Mouse (Mus musculus): ENCODE measurements around the gene Vwa3b.
"Not testable (repeated sequence)": the region's sequence is repeated elsewhere in the genome, so short reads cannot be mapped to it uniquely, and the experiment has no call there.

The Vwa3b gene

DNA sequence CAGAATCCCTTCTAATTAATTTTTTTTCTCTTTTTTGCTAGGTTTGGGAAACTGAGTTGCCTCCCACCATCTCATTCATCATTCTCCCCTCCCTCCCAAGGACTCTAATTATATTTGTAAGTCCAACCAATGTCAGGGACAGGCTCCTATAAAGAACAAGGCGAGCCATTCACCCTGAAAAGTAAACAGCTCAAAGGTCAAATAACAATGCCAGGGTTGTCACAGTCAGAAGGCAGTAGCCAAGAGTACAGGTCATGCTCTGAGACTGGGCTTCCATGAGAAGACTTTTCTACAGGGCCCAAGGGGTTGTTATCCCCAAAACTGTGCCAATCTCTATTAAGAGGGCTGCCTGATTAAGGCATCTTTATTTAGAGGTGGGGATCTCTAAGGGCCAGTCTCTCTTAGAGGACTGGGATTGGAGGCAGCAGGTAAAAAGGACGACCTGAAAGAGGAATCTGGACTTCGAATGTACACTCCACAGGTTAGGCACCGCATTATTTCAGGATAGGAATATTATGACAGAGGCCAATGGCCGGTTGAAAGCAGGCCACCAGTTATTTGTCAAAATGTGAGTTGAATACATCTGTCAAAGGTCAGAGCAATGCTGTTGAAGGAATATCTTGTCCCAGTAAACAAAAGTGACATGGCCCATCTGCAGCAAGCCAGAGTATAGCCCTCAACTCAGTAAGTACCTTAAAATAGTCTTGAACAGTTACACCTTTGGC, at the start of gene Vwa3b:
TSS of gene Vwa3b (plus strand) at position 635 of the 725 bp plus-strand sequence.
- no peak for DNase-seq (ENCODE audit: low spot score)

DNA sequence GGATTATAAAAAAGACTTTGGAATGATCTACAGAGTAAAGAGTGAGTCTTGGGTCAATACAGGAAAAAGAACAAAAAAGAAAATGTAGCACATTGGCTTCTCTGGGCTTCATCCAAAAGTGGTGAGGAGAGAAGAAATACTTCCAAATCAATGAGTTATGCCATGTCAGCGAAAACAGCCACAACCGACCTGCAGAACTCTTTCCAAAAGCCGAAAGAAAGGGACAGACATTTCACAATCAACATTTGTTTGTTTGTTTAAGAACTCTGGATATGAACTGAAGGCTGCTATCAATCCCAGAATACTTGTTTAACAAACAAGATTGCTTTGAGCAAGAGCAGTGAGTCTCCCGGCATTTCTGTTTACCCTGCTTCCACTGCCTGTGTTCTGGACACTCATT, 49.6 kb upstream of the Vwa3b start:
- DNase-seq (ENCODE audit: low spot score) = no peak

DNA sequence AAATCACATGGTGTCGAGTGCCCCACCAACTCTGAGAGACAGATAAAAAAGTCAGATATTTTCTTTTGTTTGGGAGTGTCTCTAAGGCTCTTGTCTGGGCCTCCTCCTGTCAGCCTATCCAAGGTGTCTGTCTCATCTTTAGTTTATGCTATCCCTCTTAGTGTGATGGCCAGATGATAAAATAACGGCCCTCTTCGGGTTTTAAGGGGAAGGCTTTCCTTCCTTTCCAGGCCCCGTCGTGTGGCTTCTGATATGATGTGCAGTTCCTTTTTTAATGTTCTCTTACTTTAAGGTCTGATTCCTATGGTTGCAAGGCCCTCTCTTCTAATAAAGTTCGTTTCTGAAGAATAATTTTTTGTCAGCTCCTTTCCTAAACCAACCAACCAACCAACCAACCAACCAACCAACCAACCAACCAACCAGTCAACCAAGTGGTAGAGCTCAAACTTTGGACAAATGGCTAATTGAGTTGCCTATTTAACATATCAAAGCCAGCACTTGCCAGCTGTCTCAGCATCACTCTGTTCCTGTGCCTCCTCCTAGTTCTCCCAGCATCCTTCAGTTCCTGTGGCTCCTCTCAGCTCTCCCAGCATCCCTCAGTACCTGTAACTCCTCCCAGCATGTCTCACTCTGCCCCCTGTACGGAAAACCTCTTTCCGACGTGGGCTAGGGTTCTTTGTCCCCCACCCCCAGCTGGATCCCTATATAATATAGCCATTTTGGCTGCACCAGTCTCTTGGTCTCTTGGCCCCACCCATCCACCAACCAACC, 44.0 kb upstream of the Vwa3b start:
- DNase-seq (ENCODE audit: low spot score) = no peak

DNA sequence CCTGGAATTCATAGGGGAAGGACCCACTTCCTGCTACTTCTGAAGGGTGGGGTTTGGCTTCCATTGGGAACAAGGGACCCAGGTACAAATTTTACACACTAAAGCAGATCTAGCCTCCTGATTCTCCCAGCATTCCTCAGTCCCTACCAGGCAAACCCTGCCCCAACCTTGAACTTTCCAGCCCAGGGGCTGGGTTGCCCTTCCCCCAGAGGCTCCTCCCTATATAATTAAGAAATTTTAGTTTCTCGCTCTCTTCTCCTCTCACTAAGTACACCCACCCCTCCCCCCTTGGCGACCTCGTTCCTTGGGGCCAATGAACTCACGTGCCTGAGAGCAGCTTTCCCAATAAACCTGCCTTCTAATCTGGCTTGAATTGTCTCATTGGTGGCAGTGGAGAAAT, 42.6 kb upstream of the Vwa3b start:
- no peak for DNase-seq (ENCODE audit: low spot score)

DNA sequence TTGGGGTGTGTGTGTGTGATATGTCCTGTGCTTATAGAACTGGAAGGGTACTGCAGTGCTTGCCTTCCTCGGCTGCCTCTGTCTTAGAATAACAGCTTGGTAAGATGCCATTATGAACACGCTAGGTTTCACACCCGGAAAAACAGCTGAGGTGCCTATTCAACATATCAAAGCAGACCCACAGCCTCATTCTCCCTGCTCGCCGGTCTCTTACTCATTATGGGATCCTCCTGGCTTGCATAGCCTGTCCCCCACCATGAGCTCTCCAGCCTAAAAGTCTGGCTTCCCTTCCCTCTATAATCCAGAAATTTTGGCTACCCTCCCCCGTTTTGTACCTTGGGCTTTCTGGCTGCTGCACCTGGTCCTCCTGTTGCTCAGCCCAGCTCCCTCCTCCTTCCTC, 42.0 kb upstream of the Vwa3b start:
- DNase-seq (ENCODE audit: low spot score) = no peak

DNA sequence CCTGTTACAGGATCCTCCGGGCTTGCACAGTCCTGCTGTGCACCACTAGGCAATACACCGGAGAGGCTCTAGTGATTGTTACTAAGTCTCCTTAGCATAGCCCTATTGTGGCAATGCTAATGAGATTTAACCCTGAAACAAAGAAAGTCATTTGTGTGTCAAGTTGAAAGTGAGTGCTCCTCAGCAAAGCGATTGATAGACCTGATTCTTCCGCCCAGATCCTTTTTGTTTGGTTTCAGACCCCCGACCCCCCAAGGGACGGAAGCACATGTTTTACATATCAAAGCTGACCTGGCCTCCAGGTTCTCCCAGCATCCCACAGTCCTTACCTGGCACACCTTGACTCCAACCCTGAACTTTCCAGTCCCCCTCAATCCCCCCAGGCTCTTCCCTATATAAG, 40.5 kb upstream of the Vwa3b start:
- DNase-seq (ENCODE audit: low spot score) = no peak

DNA sequence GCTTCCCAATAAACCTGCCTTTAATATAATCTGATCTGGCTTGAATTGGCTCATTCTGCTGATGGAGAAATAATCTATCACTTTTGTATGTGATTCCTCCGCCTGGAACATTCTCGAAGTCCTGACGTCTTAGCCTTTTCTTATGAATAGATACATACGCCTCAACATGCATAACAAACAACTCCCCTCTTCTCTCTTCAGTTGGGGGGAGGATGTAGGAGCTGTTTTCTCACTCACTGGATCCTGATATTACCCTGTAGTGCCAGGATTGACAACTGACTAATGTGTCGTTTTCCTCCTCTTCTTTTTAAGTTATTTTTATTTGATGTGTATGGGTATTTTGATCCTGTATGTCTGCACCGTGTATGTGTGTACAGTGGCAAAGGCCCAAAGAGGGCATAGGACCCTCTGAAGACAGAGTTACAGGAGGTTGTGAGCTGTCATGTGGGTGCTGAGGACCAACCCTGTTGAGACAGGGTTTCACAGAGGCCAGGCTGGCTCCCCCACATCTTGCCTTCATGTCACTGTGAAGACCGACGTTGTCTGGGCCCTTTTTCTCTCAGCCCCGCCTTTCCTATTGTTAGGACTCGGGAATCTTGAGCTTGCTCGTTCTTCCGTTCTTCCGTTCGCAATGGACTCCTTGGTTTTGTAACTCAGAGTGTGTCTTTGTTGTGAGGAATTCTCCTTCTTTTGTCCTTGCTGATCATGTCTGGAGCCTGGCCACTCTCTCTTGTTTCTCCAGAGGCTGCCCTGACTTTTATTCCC, 39.8 kb upstream of the Vwa3b start:
- no peak for DNase-seq (ENCODE audit: low spot score)

DNA sequence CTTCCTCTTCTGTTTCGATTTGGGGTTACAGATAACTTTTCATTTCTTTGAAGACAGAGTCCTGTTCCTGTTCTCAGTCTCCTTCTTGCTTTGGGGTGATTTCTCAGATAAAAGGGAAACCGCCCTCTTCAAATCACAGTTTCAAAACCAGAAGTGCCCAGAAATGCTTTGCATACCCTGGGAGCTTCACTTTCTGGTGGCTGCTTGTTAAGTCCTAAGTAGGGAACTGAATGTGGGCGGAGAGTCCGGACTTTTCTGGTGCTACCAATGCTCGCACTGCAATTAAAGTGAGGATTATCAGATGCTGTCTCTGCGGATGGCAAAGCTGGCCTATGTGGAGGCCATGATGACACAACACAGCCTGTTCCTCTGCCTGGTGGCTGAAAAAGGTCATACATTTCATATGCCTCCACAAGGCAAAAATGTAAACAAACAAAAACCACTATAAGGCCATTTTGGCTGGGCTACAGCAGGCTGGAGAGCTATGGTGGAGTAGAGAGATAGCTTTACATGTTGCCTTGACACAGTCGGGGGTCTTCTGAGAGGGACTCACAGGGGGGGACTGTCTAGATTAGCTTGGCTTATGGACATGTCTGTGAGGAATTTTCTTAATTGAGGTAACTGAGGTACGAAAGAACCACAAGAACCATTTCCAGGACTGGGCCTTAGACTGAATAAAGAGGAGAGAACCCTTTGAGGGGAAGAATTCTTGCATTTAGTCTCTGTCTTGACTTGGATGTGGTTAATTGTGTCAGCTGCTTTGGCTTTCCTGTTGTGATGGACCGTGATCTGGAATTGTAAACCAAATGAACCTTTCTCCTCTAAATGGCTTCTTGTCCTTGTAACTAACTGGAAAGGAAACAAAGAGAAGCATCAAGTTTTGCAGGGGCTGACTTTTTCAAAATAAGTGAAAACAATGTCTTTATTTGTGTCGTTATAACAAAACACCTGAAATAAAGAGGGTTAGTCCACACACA, 38.9 kb upstream of the Vwa3b start:
- no peak for DNase-seq (ENCODE audit: low spot score)

DNA sequence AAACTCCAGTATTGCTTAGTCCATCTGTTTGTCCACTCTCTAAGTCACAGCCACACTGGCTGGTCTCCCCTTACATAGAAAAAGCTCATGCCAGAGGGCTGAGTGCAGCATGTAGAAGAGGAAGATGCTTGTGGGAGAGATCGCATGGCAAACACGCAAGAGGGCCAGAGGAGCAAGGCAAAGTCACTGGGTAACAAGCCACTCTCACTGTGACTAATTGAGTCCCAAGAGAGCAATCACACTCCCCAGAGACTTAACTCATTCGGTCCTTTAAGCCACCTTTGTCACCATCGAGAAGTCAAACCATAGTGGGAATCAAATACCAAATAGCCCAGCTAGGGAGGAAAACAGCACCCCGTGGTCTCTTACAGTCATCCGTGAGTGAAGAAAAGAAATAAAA, 38.2 kb upstream of the Vwa3b start:
- no peak for DNase-seq (ENCODE audit: low spot score)

DNA sequence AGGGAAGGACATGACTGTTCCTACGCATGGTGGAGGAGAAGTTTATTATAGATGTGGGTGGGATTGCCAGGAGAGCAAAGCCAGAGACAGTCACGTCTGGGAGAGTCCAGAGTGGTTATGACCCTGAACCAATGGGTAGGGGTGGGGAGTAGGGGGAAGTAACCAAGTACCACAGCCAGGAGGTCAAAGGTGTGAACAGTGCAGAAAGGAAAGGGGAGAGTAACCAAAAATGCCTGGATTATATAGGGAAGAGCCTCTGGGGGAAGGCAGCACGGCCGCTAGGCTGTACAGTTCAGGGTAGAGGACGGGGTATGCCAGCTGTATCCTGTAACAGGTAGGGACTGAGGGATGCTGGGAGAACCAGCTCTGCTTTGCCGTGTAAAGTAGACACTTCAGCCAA, 37.8 kb upstream of the Vwa3b start:
- no peak for DNase-seq (ENCODE audit: low spot score)

DNA sequence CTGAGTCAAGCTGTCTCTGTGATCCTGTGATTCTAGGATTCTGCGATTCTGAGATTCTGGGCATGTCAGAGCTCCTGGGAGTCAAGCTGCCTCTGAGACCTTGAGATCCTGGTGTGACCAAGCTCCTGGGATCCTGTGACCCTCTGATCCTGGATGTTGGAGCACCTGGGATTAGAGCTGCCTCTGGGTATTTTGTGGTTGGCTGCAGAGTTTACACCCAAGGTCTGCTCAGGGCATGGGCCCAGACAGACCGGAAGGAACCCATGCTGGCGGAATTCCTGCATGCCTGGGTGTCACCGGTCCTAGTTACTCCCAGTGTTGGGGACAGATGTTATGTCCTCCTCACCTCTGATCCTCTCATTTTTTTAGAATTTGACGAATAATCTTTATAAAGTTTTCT, 32.1 kb upstream of the Vwa3b start:
- DNase-seq (ENCODE audit: low spot score) = no peak

DNA sequence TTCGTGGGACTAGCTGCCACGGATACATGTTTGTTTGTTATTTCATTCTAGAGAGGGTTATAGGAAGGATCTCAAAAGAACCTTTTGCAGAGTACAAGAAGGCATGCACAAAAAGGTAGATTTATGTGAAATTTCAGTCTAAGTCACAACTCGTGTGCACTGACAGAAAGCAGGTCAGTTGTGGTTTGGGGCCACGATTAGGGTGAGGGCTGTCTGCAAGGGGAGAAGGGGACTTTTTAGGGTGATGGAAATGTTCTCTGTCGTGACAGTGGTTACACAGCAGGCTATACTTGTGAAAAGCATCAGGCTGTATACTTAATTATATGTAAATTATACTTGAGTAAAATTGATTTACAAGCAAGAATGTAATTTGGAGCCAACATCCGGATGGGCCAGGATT, 30.6 kb upstream of the Vwa3b start:
- no peak for DNase-seq (ENCODE audit: low spot score)

DNA sequence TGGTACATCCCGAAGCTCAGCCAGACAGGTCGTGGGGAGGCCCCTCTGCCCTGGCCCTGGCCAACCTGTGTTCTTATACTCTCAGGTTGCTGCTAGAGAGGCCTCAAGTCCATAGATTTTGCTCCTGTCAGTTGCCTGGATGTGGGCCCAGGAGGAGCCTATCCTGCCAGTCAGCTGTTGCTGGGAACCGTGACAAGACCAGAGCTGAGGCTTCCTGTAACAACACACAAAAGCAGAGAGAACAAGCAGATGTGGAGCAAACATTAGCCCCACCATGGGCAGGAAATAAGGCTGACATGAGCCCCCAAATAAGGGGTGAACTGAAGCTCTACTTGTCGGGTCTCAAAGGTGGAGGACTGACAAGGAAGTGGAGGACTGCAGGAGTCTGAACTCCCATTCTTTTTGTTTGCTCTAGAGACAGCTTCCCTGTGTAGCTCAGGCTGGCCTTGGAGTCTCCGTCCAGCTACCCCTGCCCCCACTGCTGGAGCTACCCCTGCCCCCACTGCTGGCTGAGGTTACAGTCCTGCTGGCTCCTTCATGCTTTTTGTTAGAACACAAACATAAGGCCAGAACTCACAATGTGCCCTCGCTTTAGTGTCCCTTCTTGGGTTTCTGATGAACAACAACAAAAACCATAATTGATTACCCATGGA, 29.7 kb upstream of the Vwa3b start:
- DNase-seq (ENCODE audit: low spot score) = peak; percentile 36

DNA sequence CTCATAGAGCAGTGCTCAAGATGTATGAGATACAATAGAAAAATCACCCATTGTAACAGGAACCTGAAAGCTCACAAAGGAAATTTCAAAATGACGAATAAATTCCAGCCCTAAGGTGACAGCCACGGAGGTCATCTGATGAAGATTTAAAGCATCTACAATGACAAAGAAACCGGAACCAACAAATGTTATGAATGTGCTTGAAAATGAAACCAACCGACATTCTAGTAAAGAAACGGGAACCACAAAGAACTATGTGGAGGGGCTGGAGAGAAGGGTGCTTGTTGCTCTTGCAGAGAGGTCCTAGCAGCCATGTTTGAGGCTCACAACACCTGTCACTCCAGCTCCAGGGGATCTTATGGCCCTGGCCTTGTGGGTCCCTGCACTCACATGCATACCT, 26.1 kb upstream of the Vwa3b start:
- DNase-seq (ENCODE audit: low spot score) = no peak

DNA sequence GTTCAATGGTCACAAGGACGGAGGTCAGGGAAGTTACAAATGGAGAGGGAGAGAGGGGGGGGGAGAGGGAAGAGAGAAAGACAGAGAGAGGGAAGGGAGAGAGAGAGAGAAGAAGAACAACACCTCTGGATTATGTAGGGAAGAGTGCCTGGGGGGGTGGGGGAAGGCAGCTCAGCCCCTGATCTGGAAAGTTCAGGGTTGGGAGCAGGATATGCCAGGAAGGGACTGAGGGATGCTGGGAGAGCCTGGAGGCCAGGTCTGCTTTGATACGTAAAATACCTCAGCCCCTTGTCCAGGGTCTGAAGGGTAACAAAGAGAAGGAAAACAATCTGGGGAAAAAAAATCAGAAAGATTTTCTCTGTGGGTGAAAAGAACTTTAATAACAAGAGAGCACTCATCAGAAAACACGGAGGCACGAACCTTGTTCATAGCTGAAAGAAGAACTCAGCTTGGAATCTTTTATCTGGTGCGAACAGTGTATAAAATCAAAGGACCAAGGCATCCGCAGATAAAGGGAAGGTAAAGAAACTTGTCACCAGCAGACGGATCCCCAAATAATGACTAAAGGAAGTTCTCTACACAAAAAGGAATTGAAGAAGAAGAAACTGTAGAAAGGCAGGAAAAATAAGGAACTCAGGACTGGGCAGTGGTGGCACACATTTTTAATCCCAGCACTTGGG, 24.6 kb upstream of the Vwa3b start:
- DNase-seq (ENCODE audit: low spot score) = no peak

DNA sequence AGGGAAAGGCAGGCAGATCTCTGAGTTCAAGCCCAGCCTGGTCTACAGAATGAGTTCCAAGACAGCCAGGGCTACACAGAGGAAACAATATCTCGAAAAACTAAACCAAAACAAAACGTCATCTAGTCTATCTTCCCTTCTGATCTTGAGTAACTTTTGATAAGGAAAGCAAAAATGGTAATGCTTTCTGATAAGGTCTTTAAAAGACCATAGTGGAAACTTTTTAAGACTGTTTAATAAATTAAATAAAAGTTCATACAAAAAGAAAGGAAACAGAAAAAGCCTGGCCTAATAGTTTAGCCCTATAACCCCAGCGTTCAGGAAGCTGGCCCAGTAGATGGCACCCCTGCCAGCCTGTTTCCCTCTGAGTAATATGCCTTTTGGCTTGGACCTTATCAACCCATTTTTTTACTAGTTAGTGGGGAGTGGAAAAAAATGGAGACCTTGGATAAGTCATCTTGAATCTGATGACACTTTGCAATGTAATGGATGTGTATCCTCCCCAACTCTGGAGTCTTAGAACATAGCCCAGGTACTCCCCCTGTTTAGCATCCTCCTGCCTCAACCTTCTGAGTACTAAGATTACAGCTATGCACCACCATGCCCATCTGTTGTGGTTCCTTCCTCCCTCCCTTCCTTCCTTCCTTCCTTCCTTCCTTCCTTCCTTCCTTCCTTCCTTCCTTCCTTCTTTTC, 23.9 kb upstream of the Vwa3b start:
- DNase-seq (ENCODE audit: low spot score) = no peak

DNA sequence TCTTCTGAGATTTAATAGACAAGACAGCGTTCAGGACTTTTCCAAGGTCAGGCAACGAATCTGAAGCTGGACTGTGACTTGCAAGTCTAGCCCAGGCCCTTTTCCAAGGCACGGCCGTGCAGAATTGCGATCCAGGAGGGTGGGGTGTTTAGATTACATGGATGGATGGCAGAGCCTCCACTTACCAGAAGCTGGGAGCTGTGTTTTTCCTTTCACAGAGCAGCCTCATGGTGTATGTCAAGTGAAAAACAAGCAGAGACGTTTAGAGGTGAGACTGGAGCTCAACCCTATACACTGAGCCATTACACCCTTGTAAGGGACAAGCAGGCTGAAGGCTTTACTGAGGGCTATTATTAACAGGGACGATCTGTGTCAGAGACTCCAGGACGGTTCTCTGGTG, 21.9 kb upstream of the Vwa3b start:
- no peak for DNase-seq (ENCODE audit: low spot score)

DNA sequence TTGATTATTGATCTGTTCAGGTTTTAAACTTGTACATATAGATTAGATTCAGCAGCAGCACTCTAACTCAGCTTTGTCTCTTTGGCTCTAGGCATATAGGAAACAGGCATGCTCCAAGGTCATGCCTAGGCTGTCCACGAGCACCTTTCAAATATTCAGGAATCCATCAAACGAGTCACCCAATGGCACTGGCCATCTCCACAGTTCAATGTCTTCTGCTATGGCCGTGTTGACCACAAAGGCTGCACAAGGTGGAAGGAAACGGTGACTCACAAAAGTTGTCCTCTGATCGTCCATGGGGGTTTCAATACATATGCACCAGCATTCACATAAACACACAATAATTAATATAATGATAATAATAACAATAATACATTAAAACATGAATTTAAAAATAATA, 21.4 kb upstream of the Vwa3b start:
- no peak for DNase-seq (ENCODE audit: low spot score)

DNA sequence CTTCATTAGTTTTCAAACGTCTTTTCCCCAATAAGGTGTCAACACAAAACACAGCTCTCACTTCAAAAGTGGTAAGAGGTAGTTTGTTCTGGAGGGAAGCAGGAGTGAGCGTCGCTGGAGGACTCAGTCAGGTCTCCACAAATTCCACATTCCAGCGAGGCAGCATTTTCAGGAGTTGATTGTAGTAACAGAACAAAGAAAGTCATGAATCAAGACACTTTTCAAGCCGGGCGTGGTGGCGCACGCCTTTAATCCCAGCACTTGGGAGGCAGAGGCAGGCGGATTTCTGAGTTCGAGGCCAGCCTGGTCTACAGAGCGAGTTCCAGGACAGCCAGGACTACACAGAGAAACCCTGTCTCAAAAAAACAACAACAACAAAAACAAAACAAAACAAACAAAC, 19.9 kb upstream of the Vwa3b start:
- DNase-seq (ENCODE audit: low spot score) = not testable (repeated sequence)

DNA sequence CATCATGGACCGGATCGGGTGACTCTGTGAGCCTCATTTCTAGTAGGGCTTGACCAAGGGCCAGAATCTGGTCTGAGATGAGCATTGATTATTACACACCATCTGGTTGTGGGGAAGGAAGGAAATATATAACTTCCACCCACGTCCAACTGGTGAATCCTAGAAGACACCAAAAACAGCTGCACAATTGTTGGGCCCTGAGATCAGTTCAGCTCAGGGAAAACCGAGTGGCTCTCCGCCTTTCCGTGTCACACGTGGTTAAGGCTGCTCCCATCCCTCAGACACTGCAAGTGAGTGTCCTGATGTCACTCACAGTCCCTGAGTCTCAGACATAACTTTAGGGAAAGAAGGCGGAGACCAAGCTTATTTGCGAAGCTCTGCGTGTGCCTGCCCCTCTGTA, 16.5 kb upstream of the Vwa3b start:
- no peak for DNase-seq (ENCODE audit: low spot score)

All from ovary, adult 18-20 months (tissue).